Mouse (Mus musculus) thymus, adult 2 months (tissue): ENCODE measurements at regions not wholly inside any gene's neighbourhood (a gene's known extent, or its start where the extent isn't known, plus 50 kb on each side); places are given as distances from the start of the nearest gene placed in this dataset.

Experiments used
- CTCF ChIP-seq: fragments of 200-500 bp; IDR thresholded peaks from 2 replicates; pipeline ENCODE4 v1.5.1; 2012; ENCODE audit warnings: mild to moderate bottlenecking, control low read depth, low read length, moderate library complexity, borderline replicate concordance; ENCODE audit not compliant: control insufficient read depth, poor library complexity, insufficient read depth; ENCODE audit errors: extremely low read depth
- POLR2A ChIP-seq: fragments of 200-500 bp; IDR thresholded peaks from 2 replicates; pipeline ENCODE4 v1.6.1; 2012; ENCODE audit warnings: mild to moderate bottlenecking, low read length, control low read depth, moderate library complexity; ENCODE audit not compliant: control insufficient read depth, poor library complexity, insufficient read depth; ENCODE audit errors: extremely low read depth

DNA sequence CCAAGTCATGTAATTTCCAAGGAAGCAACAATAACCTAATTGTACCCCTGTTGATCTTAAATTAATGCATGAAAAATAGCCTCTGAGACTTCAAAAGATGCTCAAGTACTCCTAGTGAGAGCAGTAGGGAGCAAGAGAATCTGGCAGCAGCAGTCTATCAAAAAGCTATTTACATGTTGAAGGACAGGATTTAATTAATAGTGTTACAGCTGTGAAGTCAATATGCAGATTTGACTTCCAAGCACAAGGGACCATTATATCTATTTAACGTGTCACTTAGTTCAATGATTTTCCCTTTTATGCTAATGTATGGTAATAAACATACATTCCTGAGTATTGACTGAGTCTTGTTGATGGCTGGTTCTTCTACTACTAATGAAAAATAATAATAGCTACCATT lies 590.0 kb downstream of the Prdm13 start:
- TF ChIP-seq CTCF (no peak), POLR2A (no peak)
